Mouse (Mus musculus) forebrain, embryonic 11.5 days (tissue): ENCODE results near the gene Chmp2a. TPM values are rescaled to one million over a fixed set of nuclear protein-coding genes. Genes with fewer than 3 reads are reported as not detected.

Source experiments
- ATAC-seq: fragments of 200-750 bp; cut with Nextera tagmentation; replicated peaks from 2 replicates; pipeline ENCODE4 v1.8.0; 2017; ENCODE audit warnings: moderate TSS enrichment; ENCODE audit not compliant: low FRiP score
- DNase-seq: peaks from one replicate; pipeline ENCODE4 v3.0.0-alpha.2; 2017; ENCODE audit warnings: low spot score
- H3K27ac ChIP-seq: fragments of 300-500 bp; sonication (generic); 2 replicates; pipeline ENCODE4 v1.5.1; 2014; ENCODE audit warnings: low read depth, low read length
- H3K27me3 ChIP-seq: fragments of 300-500 bp; sonication (generic); 2 replicates; pipeline ENCODE4 v1.6.1; 2014; ENCODE audit warnings: mild to moderate bottlenecking, low read length, mixed read lengths; ENCODE audit not compliant: control insufficient read depth, insufficient read depth
- H3K36me3 ChIP-seq: fragments of 300-500 bp; sonication (generic); 2 replicates; pipeline ENCODE4 v1.6.1; 2014; ENCODE audit warnings: mild to moderate bottlenecking, low read length, moderate library complexity, mixed read lengths; ENCODE audit not compliant: control insufficient read depth, insufficient read depth
- H3K4me1 ChIP-seq: fragments of 300-500 bp; sonication (generic); replicated peaks from 2 replicates; pipeline ENCODE4 v1.6.1; 2014; ENCODE audit warnings: low read length, mixed read lengths; ENCODE audit not compliant: control insufficient read depth, insufficient read depth
- H3K4me2 ChIP-seq: fragments of 300-500 bp; sonication (generic); 2 replicates; pipeline ENCODE4 v1.6.1; 2014; ENCODE audit warnings: low read depth, mild to moderate bottlenecking, low read length, moderate library complexity, mixed read lengths; ENCODE audit not compliant: severe bottlenecking
- H3K4me3 ChIP-seq: fragments of 300-500 bp; sonication (generic); 2 replicates; pipeline ENCODE4 v1.5.1; 2014; ENCODE audit warnings: low read depth, low read length
- H3K9ac ChIP-seq: fragments of 300-500 bp; sonication (generic); 2 replicates; pipeline ENCODE4 v1.6.1; 2014; ENCODE audit warnings: low read length
- H3K9me3 ChIP-seq: fragments of 300-500 bp; sonication (generic); 2 replicates; pipeline ENCODE4 v1.6.1; 2016; ENCODE audit warnings: low read length, mixed read lengths; ENCODE audit not compliant: control insufficient read depth
- WGBS: fragments of 180-500 bp; shearing (Covaris S2); extraction: QIAGEN DNeasy Blood & Tissue Kit; methylation state at CpG from one replicate; pipeline ENCODE4 v1.1.7; 2014; 5-methylcytosine and 5-hydroxymethylcytosine counted together
- polyA plus RNA-seq: library from polyadenylated mRNA; unstranded; fragments of >200 nt; fragmentation: Nextera tagmentation; extraction: Ambion mirVana; gene quantifications from 2 replicates; pipeline ENCODE4 v1.2.1, GENCODE M21; 2014

The Chmp2a gene
- polyA plus RNA-seq, 1 experiment from 2014 or later, result 114 TPM

DNA sequence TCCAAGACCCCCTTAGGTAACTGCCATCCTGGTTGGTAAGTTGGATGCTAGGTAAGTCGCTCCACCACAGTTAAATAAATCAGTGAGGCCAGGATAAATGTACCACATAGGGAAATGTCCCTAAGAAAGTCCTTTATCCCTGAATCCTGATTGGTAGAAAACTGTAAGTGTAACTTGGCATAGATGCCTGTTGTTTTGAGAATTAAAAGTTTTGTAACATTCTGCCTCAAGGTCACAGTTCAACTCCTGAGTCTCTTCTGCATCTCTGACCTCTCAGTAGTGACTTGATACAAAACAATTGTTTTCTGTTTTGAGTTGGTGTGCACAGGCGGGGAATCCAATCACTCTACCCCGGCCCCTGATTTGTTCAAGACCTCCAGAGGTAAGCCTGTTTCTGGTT is 35.8 kb downstream of the Chmp2a start, which contains the start of gene Trim28:
Trim28 (plus strand) TSS at position 264 of the 400 bp plus-strand sequence.
- no peak within 1 kb of the TSS for H3K9ac ChIP-seq
- H3K4me1 ChIP-seq, result no peaks in the 10 kb centered on the region
- WGBS, result 89% methylated on average over 3 of the region's 3 CpGs
- ATAC-seq (no peak), DNase-seq (no peak)
- H3K4me2 ChIP-seq, result no peak within 1 kb of the TSS
- H3K27ac ChIP-seq, result no peak within 1 kb of the TSS
- no peaks in the 10 kb centered on the region for H3K9me3 ChIP-seq
- no peak within 1 kb of the TSS for H3K4me3 ChIP-seq
- no peaks in the 10 kb centered on the region for H3K36me3 ChIP-seq
- no peaks in the 10 kb centered on the region for H3K27me3 ChIP-seq

GRCm38 (mm10) chr7:12998053-12998452 is 36.6 kb downstream of the Chmp2a start, which contains the start of gene Slc27a5:
TSS of gene Slc27a5 (minus strand) at chr7:12998192.
- 75% methylated on average over 5 of the region's 5 CpGs for WGBS
- no peaks in the 10 kb centered on the region for H3K4me1 ChIP-seq
- H3K27ac ChIP-seq, result no peak within 1 kb of the TSS
- no peaks in the 10 kb centered on the region for H3K36me3 ChIP-seq
- no peak within 1 kb of the TSS for H3K4me2 ChIP-seq
- no peak for ATAC-seq
- DNase-seq, result no peak
- no peaks in the 10 kb centered on the region for H3K27me3 ChIP-seq
- no peaks in the 10 kb centered on the region for H3K9me3 ChIP-seq
- H3K4me3 ChIP-seq, result no peak within 1 kb of the TSS
- H3K9ac ChIP-seq, result no peak within 1 kb of the TSS

DNA sequence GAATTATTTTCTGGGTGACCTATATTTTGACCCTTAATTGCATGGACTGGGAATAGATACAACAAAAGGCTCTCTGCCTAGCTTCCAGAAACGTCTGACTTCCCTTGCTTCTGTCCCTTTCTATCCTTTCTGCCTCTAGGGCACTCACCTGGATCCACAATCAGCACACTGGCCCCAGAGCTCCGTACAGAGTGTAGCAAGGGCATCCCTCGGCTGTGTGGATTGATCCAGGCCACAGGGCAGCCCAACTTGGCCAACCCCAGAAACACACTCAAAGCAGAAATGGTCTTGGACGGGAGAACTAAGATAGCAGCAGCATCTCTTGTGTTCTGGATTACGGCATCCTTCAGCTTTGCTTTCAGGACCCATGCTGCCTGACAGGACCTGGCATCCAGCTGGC is 37.4 kb downstream of the Chmp2a start:
- Histone ChIP-seq H3K27me3 (no peaks in the 10 kb centered on the region), H3K9me3 (no peaks in the 10 kb centered on the region), H3K4me2 (no peak overlapping the region), H3K9ac (no peak overlapping the region), H3K4me1 (no peaks in the 10 kb centered on the region), H3K4me3 (no peak overlapping the region), H3K36me3 (no peaks in the 10 kb centered on the region), H3K27ac (no peak overlapping the region)
- ATAC-seq (no peak), DNase-seq (no peak)
- WGBS, result 66% methylated on average over 5 of the region's 5 CpGs

DNA sequence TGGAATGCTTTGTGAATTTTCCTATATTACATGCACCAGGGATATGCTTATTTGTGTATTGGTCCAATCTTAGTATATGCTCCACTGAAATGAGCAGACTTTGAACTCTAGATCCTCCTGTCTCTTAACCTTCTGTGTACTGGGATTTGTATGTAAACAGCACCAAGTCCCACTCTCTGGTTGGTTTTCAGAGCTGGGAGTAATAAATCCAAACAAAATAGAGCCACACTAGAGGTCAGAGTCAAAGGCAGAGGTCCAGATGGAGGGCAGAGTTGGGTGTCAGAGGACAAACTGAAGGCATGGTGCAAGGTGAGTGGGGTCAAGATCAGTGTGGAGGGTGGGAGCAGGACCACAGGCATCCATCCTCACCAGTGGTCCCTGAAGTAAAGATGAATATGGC is 38.7 kb downstream of the Chmp2a start:
- Histone ChIP-seq H3K4me1 (no peaks in the 10 kb centered on the region), H3K27me3 (no peaks in the 10 kb centered on the region), H3K36me3 (no peaks in the 10 kb centered on the region), H3K27ac (no peak overlapping the region), H3K4me2 (no peak overlapping the region), H3K4me3 (no peak overlapping the region), H3K9me3 (no peaks in the 10 kb centered on the region), H3K9ac (no peak overlapping the region)
- DNase-seq (no peak), ATAC-seq (no peak)

DNA sequence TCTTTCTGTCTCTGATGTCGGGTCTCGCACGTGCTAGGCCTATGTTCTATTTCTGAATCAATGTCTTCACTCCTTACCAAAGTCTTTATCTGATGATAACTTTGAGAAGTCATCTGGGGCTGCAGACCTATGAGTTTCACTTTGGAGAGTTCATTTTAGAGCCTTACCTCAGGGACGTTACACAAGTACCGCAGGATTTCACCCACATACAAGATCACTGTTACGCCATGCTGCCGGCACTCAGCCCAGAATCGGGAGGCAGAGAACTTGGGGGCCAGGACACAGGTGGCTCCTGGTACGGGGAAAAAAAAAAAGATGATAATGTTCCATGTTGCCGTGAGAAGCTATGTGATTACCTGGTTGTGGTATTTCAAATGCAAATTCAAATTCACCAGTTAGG is 41.5 kb downstream of the Chmp2a start:
- no peak for DNase-seq
- Histone ChIP-seq H3K4me3 (no peak overlapping the region), H3K4me1 (no peaks in the 10 kb centered on the region), H3K4me2 (no peak overlapping the region), H3K36me3 (no peaks in the 10 kb centered on the region), H3K9ac (no peak overlapping the region), H3K27me3 (no peaks in the 10 kb centered on the region), H3K9me3 (no peaks in the 10 kb centered on the region), H3K27ac (no peak overlapping the region)
- 92% methylated on average over 10 of the region's 10 CpGs for WGBS
- no peak for ATAC-seq

DNA sequence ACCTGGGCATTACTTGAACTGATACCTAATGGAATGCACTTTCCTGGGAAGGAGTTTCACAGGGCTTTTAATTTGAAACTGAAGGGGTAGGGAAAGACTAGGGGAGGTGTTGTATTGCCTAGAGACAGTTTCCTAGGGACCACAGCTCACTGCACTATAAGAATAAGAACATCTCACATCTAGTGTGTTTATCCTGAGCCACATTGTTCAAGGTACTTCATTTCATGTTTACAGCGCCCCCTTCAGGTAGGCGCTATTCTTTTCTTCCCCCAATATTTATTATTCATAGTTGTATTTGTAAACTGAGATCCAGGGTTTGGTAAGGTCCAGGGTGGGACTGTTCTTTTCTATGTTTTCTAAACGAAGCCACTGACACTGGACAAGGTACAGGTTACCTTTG is 42.4 kb downstream of the Chmp2a start:
- Histone ChIP-seq H3K4me2 (no peak overlapping the region), H3K4me1 (no peaks in the 10 kb centered on the region), H3K27ac (no peak overlapping the region), H3K9me3 (no peaks in the 10 kb centered on the region), H3K36me3 (no peaks in the 10 kb centered on the region), H3K27me3 (no peaks in the 10 kb centered on the region), H3K4me3 (no peak overlapping the region), H3K9ac (no peak overlapping the region)
- no peak for ATAC-seq
- no peak for DNase-seq
- 9% methylated on average over 3 of the region's 3 CpGs for WGBS

- no peak overlapping the region for H3K27ac ChIP-seq
- 88% methylated on average over 8 of the region's 8 CpGs for WGBS
- H3K9me3 ChIP-seq, result no peaks in the 10 kb centered on the region
- DNase-seq (peak; percentile 2), ATAC-seq (no peak)
- H3K4me2 ChIP-seq, result no peak overlapping the region
- H3K4me1 ChIP-seq, result no peaks in the 10 kb centered on the region
- no peak overlapping the region for H3K9ac ChIP-seq
- no peak overlapping the region for H3K4me3 ChIP-seq
- H3K36me3 ChIP-seq, result no peaks in the 10 kb centered on the region
- H3K27me3 ChIP-seq, result no peaks in the 10 kb centered on the region
Observed at GRCm38 (mm10) chr7:12987409-12988189, 47.0 kb downstream of the Chmp2a start.

GRCm38 (mm10) chr7:12986906-12987305 is 47.7 kb downstream of the Chmp2a start:
- no peak overlapping the region for H3K4me2 ChIP-seq
- H3K4me3 ChIP-seq, result no peak overlapping the region
- H3K36me3 ChIP-seq, result no peaks in the 10 kb centered on the region
- DNase-seq (peak; percentile 5), ATAC-seq (no peak)
- H3K9ac ChIP-seq, result no peak overlapping the region
- H3K4me1 ChIP-seq, result no peaks in the 10 kb centered on the region
- no peak overlapping the region for H3K27ac ChIP-seq
- H3K9me3 ChIP-seq, result no peaks in the 10 kb centered on the region
- no peaks in the 10 kb centered on the region for H3K27me3 ChIP-seq
- WGBS, result 84% methylated on average over 8 of the region's 8 CpGs

DNA sequence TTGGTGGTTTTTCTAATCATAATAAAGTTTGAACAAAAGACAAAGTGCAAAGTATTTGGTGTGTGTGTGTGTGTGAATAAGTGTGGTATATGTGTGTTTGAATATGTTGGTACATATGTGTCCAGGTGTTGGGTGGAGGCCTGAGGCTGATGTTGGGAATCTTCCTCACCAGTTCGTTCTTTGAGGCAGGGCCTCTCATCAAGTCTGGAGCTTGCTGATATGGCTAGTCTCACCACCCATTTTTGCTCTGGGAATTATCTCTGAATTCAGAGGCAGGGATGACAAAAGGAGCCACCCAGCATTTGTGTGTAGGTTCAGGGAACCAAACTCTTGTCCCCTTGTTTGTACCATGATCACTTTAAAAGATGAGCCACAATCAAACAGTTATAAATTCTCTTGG is 48.9 kb downstream of the Chmp2a start:
- Histone ChIP-seq H3K4me2 (no peak overlapping the region), H3K27me3 (no peaks in the 10 kb centered on the region), H3K27ac (no peak overlapping the region), H3K9ac (no peak overlapping the region), H3K4me3 (no peak overlapping the region), H3K9me3 (no peaks in the 10 kb centered on the region), H3K4me1 (no peaks in the 10 kb centered on the region), H3K36me3 (no peaks in the 10 kb centered on the region)
- peak; percentile 28 for DNase-seq
- ATAC-seq, result no peak
- WGBS, result 79% methylated on average over 1 of the region's 1 CpGs
